Comparison of ENCODE assay signal across 22 mouse cellular contexts in genomic region chr16:32790056-32790455, GRCm38 (mm10). TPM values are rescaled to one million over a fixed set of nuclear protein-coding genes. Genes with fewer than 3 reads are reported as not detected.
"Had no signal": no experiment of that assay in that cellular context is flagged by ENCODE, and none has a peak within 500 bp of the region (broad histone marks: within the 10 kb centered on the region; RNA-seq: fewer than 3 reads in every experiment).

No protein-coding gene starts in this region.

- H3K27ac ChIP-seq: neural tube, embryonic 13.5 days; neural tube, embryonic 15.5 days; stomach, embryonic 15.5 days; stomach, postnatal 0 days had no signal

- H3K27me3 ChIP-seq: neural tube, embryonic 13.5 days; neural tube, embryonic 15.5 days; stomach, embryonic 15.5 days had no signal

- H3K9ac ChIP-seq: neural tube, embryonic 13.5 days; neural tube, embryonic 15.5 days; stomach, embryonic 15.5 days had no signal

- H3K36me3 ChIP-seq: neural tube, embryonic 13.5 days; neural tube, embryonic 15.5 days; stomach, embryonic 15.5 days had no signal

- H3K4me1 ChIP-seq: neural tube, embryonic 13.5 days; neural tube, embryonic 15.5 days; stomach, embryonic 15.5 days had no signal

- DNase-seq: retina, postnatal 1 day; right cerebral cortex, adult 18-20 months; right cerebral cortex, postnatal 14 days; right cerebral cortex, postnatal 25 days; right cerebral cortex, postnatal 4 days; spleen, adult 18-20 months; thymus, adult 18-20 months; thymus, adult 2 months; thymus, postnatal 14 days; thymus, postnatal 25 days; thymus, postnatal 36 days; thymus, postnatal 4 days had no signal

- H3K9me3 ChIP-seq: neural tube, embryonic 13.5 days; stomach, embryonic 15.5 days had no signal

- H3K4me2 ChIP-seq: neural tube, embryonic 13.5 days; neural tube, embryonic 15.5 days; stomach, embryonic 15.5 days had no signal

- H3K4me3 ChIP-seq: neural tube, embryonic 13.5 days; neural tube, embryonic 15.5 days; stomach, embryonic 15.5 days had no signal

RNA-seq across cellular contexts. Expression of gene Muc20, which starts 7.2 kb away (rescaled TPM):
- polyA plus RNA-seq: neural tube, embryonic 13.5 days; neural tube, embryonic 14.5 days; neural tube, embryonic 15.5 days; spleen, adult 2 months; stomach, embryonic 14.5 days had no signal

RNA-seq across cellular contexts. Expression of gene Smbd1, which starts 20.2 kb away (rescaled TPM):
- total RNA-seq: neutrophil, adult 5-6 weeks had no signal
- polyA plus RNA-seq: neural tube, embryonic 13.5 days; neural tube, embryonic 14.5 days; neural tube, embryonic 15.5 days; spleen, adult 2 months; stomach, embryonic 14.5 days; testis, adult 2 months; urinary bladder, adult 2 months had no signal

RNA-seq across cellular contexts. Expression of gene Muc4, which starts 54.4 kb away (rescaled TPM):
- polyA plus RNA-seq: neural tube, embryonic 13.5 days had no signal
